Mouse (Mus musculus): ENCODE results near the gene Uso1.

GRCm38 (mm10) chr5:92229514-92229913 lies 91.8 kb downstream of the Uso1 start:
- TF ChIP-seq POLR2A (IDR thresholded peaks at IDR 0.05; ENCODE audit: low read depth, low read length), result no peak
- TF ChIP-seq CTCF (conservative IDR thresholded peaks at IDR 0.05; ENCODE audit: insufficient read depth, insufficient read length, low read depth, low read length), result no peak
